Mouse (Mus musculus) stomach, embryonic 14.5 days (tissue): ENCODE measurements at regions not wholly inside any gene's neighbourhood (a gene's known extent, or its start where the extent isn't known, plus 50 kb on each side); places are given as distances from the start of the nearest gene placed in this dataset.
A peak's percentile ranks its signal among the peaks of the same experiment; 100 is the strongest.

Experiments
- ATAC-seq: fragments of 200-750 bp; cut with Nextera tagmentation; 2 replicates; pipeline ENCODE4 v1.8.0; 2017; ENCODE audit warnings: low read depth, moderate TSS enrichment; ENCODE audit not compliant: insufficient number of reproducible peaks, insufficient read depth, low FRiP score
- H3K27ac ChIP-seq: fragments of 300-500 bp; sonication (generic); 2 replicates; pipeline ENCODE4 v1.5.1; 2014; ENCODE audit warnings: mild to moderate bottlenecking, low read length, moderate library complexity, mixed read lengths
- H3K27me3 ChIP-seq: fragments of 300-500 bp; sonication (generic); 2 replicates; pipeline ENCODE4 v1.6.1; 2014; ENCODE audit warnings: low read length, control low read depth, mixed read lengths; ENCODE audit not compliant: control insufficient read depth, insufficient read depth
- H3K36me3 ChIP-seq: fragments of 300-500 bp; sonication (generic); 2 replicates; pipeline ENCODE4 v1.6.1; 2014; ENCODE audit warnings: mild to moderate bottlenecking, control low read depth, low read length, moderate library complexity, mixed read lengths; ENCODE audit not compliant: control insufficient read depth, insufficient read depth
- H3K4me1 ChIP-seq: fragments of 300-500 bp; sonication (generic); 2 replicates; pipeline ENCODE4 v1.6.1; 2014; ENCODE audit warnings: low read length, control low read depth, mixed read lengths; ENCODE audit not compliant: control insufficient read depth, insufficient read depth
- H3K4me2 ChIP-seq: fragments of 300-500 bp; sonication (generic); replicated peaks from 2 replicates; pipeline ENCODE4 v1.6.1; 2014; ENCODE audit warnings: low read depth, low read length, control low read depth
- H3K4me3 ChIP-seq: fragments of 300-500 bp; sonication (generic); 2 replicates; pipeline ENCODE4 v1.5.1; 2014; ENCODE audit warnings: low read depth, low read length, control low read depth
- H3K9ac ChIP-seq: fragments of 300-500 bp; sonication (generic); replicated peaks from 2 replicates; pipeline ENCODE4 v1.6.1; 2014; ENCODE audit warnings: low read depth, mild to moderate bottlenecking, control low read depth, low read length, moderate library complexity, mixed read lengths
- H3K9me3 ChIP-seq: fragments of 300-500 bp; sonication (generic); 2 replicates; pipeline ENCODE4 v1.6.1; 2016; ENCODE audit warnings: low read depth, low read length, control low read depth; ENCODE audit not compliant: control insufficient read depth
- WGBS: fragments of 180-500 bp; shearing (Covaris S2); extraction: QIAGEN DNeasy Blood & Tissue Kit; methylation state at CpG from one replicate; pipeline ENCODE4 v1.1.7; 2014; 5-methylcytosine and 5-hydroxymethylcytosine counted together

DNA sequence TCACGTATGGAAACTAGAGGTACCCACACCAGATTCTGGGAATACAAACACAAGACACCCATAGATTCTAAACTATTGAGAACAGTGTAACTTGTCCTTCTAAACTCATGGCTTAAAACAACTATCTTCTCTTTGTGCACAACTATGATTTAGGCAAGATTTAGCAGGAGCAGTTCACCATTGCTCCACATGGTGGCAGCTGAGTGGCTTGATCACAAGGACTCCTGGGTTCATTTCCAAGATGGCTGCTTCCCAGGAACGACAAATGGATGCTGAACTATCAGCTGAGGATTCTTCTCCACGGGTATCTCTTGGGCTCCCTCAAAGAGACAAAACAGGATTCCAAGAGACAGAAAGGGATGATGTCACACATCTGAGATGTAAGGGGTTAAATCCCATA is 251.5 kb downstream of the Sp3 start:
- H3K27ac ChIP-seq, result no peak overlapping the region
- WGBS, result 57% methylated on average over 3 of the region's 3 CpGs
- ATAC-seq, result no peak
- H3K27me3 ChIP-seq, result no peaks in the 10 kb centered on the region
- no peaks in the 10 kb centered on the region for H3K36me3 ChIP-seq
- H3K4me1 ChIP-seq, result no peaks in the 10 kb centered on the region
- H3K9me3 ChIP-seq, result no peaks in the 10 kb centered on the region
- H3K4me3 ChIP-seq, result no peak overlapping the region
- H3K9ac ChIP-seq, result no peak overlapping the region
- H3K4me2 ChIP-seq, result no peak overlapping the region

DNA sequence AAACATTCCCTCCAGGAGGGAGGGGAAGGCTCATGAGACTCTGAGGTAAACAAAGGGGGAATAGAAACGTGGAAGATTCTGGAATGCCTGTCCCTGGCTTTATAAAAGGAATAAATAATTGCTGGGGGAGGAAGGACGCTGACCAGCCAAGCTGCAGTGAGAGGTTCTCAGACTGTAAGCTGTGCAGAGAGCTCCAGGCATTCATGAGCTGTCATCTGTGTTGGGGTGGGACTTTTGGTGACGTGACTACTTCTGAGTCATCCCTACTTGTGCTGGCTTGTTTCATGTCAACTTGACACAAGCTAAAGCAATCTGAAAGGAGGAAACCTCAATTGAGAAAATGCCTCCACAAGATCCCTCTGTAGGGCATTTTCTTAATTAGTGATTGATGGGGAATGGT is 246.9 kb downstream of the Sp3 start:
- Histone ChIP-seq H3K4me2 (no peak overlapping the region), H3K27me3 (no peaks in the 10 kb centered on the region), H3K4me1 (no peaks in the 10 kb centered on the region), H3K9ac (no peak overlapping the region), H3K4me3 (no peak overlapping the region), H3K9me3 (no peaks in the 10 kb centered on the region), H3K36me3 (no peaks in the 10 kb centered on the region), H3K27ac (no peak overlapping the region)
- no peak for ATAC-seq
- WGBS, result 18% methylated on average over 3 of the region's 3 CpGs

DNA sequence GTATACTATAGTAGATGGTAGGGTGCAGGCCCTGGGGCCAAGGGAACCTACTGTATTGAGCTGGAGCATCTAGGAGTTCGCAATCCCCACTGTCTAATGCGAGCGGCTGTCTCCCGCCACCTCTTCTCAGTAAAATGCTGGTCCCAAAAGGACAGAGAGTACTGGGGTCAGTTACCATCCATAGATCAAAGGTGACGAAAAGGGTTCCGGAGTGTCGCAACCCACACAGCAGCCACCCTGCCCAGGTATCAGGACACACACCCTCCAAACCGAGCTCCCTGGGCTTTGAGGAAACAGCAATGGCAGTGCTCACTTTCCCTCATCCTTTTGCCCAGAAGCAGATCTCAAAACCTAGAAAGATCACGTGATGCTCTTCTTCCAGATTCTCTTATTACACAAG is 245.2 kb downstream of the Sp3 start:
- 95% methylated on average over 9 of the region's 9 CpGs for WGBS
- no peak for ATAC-seq

DNA sequence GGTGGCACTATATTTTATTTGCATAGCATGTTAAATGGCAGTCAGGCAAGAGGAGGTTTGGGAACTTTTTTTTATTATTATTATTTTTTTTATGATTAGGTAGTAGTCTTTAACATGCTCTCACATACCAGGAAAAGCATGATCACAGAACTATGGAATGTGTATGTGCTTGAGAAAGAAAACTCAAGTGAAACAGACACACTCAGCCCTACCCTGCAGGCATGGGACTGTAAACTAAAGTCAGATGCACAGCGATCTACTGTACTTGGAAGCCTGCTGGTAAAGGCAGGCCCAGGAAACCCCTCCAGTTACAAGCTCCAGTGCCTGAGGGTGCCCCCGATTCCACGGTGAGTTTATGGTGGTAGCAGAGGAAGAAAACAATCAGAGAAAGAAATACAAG is 243.6 kb downstream of the Sp3 start:
- H3K27me3 ChIP-seq, result no peaks in the 10 kb centered on the region
- H3K9me3 ChIP-seq, result no peaks in the 10 kb centered on the region
- no peak overlapping the region for H3K9ac ChIP-seq
- peaks cover 4% of the 10 kb centered on the region; the same call in 1 of the 2 replicates for H3K4me1 ChIP-seq
- no peak overlapping the region for H3K4me2 ChIP-seq
- H3K4me3 ChIP-seq, result no peak overlapping the region
- 74% methylated on average over 3 of the region's 3 CpGs for WGBS
- ATAC-seq, result no peak
- H3K36me3 ChIP-seq, result no peaks in the 10 kb centered on the region
- no peak overlapping the region for H3K27ac ChIP-seq

More for the DNA sequence above, 245.2 kb downstream of the Sp3 start:
- Histone ChIP-seq H3K36me3 (no peaks in the 10 kb centered on the region), H3K4me1 (no peaks in the 10 kb centered on the region), H3K4me3 (no peak overlapping the region), H3K9me3 (no peaks in the 10 kb centered on the region), H3K9ac (no peak overlapping the region), H3K27me3 (no peaks in the 10 kb centered on the region), H3K4me2 (no peak overlapping the region), H3K27ac (no peak overlapping the region)

DNA sequence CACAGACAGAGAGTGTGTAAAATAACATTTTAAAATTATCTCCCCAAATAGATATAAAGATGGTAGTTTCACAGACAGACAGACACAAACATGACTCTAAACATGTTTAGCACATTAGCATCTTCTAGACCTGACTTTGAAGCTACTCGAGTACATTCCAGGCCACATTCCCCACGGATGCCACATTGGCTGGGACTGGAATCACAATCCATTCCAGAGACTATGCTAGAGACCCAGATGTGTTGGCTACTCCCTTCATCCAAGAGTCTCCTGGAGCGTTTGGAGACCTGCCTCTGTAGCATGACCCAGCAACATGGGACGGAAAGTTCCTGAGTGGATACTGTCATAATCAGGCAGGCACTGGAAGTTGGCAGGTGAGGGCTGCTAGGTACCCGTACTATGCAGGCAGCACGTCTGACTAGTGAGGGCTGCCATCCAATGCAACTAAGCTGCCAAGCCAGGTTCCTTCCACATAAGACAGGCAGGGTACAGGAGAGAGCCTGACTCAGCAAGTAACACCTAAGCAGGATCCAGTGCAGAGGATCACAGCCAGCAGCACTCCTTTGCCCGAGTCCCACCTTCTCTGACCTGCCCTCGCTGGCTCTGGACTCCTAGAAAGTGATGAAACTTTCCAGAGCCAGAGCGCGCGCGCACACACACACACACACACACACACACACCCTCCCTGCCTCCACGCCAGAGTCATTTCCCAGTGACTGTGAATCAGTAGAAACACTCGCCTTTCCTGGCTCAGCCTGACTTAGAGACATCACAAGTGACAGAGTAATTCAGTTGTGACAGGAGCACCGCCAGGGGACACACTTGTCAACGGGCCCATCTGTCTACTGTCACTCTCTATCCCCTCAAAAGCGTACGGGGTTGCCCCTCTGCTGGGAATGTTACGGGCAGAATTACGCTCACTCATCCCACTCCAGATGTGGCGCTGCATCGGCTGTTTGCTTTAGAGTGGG is 239.6 kb downstream of the Sp3 start:
- Histone ChIP-seq H3K4me2 (peak overlapping the region; percentile 36), H3K4me1 (peaks cover 4% of the 10 kb centered on the region; the same call in 1 of the 2 replicates), H3K27ac (no peak overlapping the region), H3K27me3 (no peaks in the 10 kb centered on the region), H3K9ac (no peak overlapping the region), H3K4me3 (no peak overlapping the region), H3K36me3 (no peaks in the 10 kb centered on the region), H3K9me3 (no peaks in the 10 kb centered on the region)
- ATAC-seq, result no peak; the same call in 1 of the 2 replicates
- 47% methylated on average over 22 of the region's 22 CpGs for WGBS

DNA sequence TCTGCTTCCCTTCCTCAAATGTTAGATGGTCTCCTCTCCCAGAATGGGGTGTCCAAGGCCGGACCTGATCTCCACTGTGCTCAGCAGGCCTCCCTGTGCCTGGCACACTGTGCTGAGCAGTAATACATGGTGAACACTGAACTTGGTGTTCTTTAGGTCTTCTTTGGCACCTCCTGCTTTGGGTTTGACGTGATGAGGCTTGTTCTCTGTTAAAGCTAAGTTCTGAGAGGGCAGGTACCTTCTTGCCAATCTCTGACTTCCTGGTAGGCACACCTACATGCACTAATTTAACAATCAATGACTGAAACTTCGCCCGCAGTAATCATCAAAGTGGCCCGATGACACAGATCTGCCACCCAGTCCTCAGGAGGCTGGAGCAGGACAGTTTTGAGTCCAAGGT is 238.5 kb downstream of the Sp3 start:
- no peaks in the 10 kb centered on the region for H3K27me3 ChIP-seq
- no peak overlapping the region for H3K4me3 ChIP-seq
- H3K4me2 ChIP-seq, result no peak overlapping the region
- H3K9ac ChIP-seq, result no peak overlapping the region
- H3K4me1 ChIP-seq, result peaks cover 4% of the 10 kb centered on the region; the same call in 1 of the 2 replicates
- no peak for ATAC-seq
- no peaks in the 10 kb centered on the region for H3K36me3 ChIP-seq
- 84% methylated on average over 5 of the region's 5 CpGs for WGBS
- H3K27ac ChIP-seq, result no peak overlapping the region
- H3K9me3 ChIP-seq, result no peaks in the 10 kb centered on the region

DNA sequence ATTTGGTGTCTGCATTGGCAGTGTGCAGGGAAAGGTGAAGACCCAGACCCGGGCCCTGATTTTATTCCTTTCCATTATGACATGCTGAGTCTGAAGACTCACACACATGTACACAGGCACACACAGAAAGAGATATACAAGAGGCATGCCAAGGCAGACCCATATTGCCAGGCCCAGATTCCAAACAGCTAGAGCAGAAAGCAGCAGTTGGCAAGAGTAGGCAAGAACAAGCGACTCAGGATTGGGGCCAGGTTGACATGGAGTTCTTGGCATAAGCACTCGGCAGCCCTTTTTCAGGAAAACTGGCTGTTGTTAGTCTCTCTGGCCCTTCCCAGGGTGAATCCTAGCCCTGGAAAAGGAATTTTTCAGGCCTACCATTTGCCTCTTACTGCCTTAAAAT is 236.6 kb downstream of the Sp3 start:
- no peaks in the 10 kb centered on the region for H3K9me3 ChIP-seq
- WGBS, result 91% methylated on average over 3 of the region's 3 CpGs
- no peak overlapping the region for H3K4me3 ChIP-seq
- H3K4me1 ChIP-seq, result peaks cover 4% of the 10 kb centered on the region; the same call in 1 of the 2 replicates
- no peaks in the 10 kb centered on the region for H3K36me3 ChIP-seq
- no peak overlapping the region for H3K4me2 ChIP-seq
- no peaks in the 10 kb centered on the region for H3K27me3 ChIP-seq
- ATAC-seq, result no peak
- no peak overlapping the region for H3K9ac ChIP-seq
- no peak overlapping the region for H3K27ac ChIP-seq

DNA sequence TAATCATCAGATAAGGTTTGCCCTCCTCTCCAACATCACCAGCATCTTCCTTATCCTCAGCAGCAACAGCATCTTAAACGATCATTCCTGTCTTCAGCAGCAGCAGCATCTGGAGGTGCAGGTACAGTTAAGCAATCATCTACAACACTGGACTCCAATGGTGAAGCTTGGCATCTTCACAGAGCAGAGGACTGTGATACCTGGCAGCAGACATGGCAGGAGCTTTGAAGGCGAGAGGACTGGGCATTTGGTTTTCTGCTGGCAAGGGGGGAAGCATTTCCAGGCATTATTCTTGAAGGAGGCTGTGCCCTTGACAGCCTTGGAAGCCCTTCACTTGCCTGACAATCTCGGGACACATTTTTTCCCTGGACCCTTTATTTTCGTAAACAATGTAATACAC is 235.3 kb downstream of the Sp3 start:
- no peaks in the 10 kb centered on the region for H3K36me3 ChIP-seq
- no peak overlapping the region for H3K4me2 ChIP-seq
- ATAC-seq, result no peak
- no peak overlapping the region for H3K27ac ChIP-seq
- peaks cover 4% of the 10 kb centered on the region; the same call in 1 of the 2 replicates for H3K4me1 ChIP-seq
- H3K9ac ChIP-seq, result no peak overlapping the region
- WGBS, result 60% methylated on average over 4 of the region's 4 CpGs
- H3K4me3 ChIP-seq, result no peak overlapping the region
- H3K27me3 ChIP-seq, result no peaks in the 10 kb centered on the region
- no peaks in the 10 kb centered on the region for H3K9me3 ChIP-seq
